Mouse (Mus musculus) limb, embryonic 13.5 days (tissue): ENCODE results near the gene Rgl1. TPM values are rescaled to one million over a fixed set of nuclear protein-coding genes. Genes with fewer than 3 reads are reported as not detected.

Experiments used
- ATAC-seq: fragments of 200-750 bp; cut with Nextera tagmentation; 2 replicates; pipeline ENCODE4 v1.8.0; 2017; ENCODE audit warnings: low read depth, moderate number of reproducible peaks, moderate TSS enrichment; ENCODE audit not compliant: low FRiP score
- H3K27ac ChIP-seq: fragments of 300-500 bp; sonication (generic); 2 replicates; pipeline ENCODE4 v1.5.1; 2015; ENCODE audit warnings: inconsistent platforms, mild to moderate bottlenecking, moderate library complexity
- H3K27me3 ChIP-seq: fragments of 300-500 bp; sonication (generic); 2 replicates; pipeline ENCODE4 v1.6.1; 2015; ENCODE audit warnings: mild to moderate bottlenecking, inconsistent platforms
- H3K36me3 ChIP-seq: fragments of 300-500 bp; sonication (generic); 2 replicates; pipeline ENCODE4 v1.6.1; 2015; ENCODE audit warnings: inconsistent platforms, mild to moderate bottlenecking, moderate library complexity
- H3K4me1 ChIP-seq: fragments of 300-500 bp; sonication (generic); 2 replicates; pipeline ENCODE4 v1.6.1; 2015; ENCODE audit warnings: inconsistent platforms
- H3K4me2 ChIP-seq: fragments of 300-500 bp; sonication (generic); replicated peaks from 2 replicates; pipeline ENCODE4 v1.6.1; 2015; ENCODE audit warnings: inconsistent platforms, mild to moderate bottlenecking, moderate library complexity
- H3K4me3 ChIP-seq: fragments of 300-500 bp; sonication (generic); 2 replicates; pipeline ENCODE4 v1.5.1; 2015; ENCODE audit warnings: moderate library complexity, mild to moderate bottlenecking, inconsistent platforms
- H3K9ac ChIP-seq: fragments of 300-500 bp; sonication (generic); 2 replicates; pipeline ENCODE4 v1.6.1; 2015; ENCODE audit warnings: mild to moderate bottlenecking, inconsistent platforms
- H3K9me3 ChIP-seq: fragments of 300-500 bp; sonication (generic); 2 replicates; pipeline ENCODE4 v1.6.1; 2016; ENCODE audit warnings: inconsistent platforms
- WGBS: fragments of 180-500 bp; shearing (Covaris S2); methylation state at CpG from one replicate; pipeline ENCODE4 v1.1.7; 2015; 5-methylcytosine and 5-hydroxymethylcytosine counted together
- polyA plus RNA-seq: library from polyadenylated mRNA; unstranded; fragments of >200 nt; fragmentation: Nextera tagmentation; extraction: Ambion mirVana; gene quantifications from 2 replicates; pipeline ENCODE4 v1.2.1, GENCODE M21; 2015

Gene Rgl1
- polyA plus RNA-seq, 1 experiment from 2014 or later = 41.7 TPM

- H3K4me2 ChIP-seq = no peak overlapping the region
- H3K27ac ChIP-seq = no peak overlapping the region
- no peak for ATAC-seq
- H3K36me3 ChIP-seq = peaks cover 8% of the 10 kb centered on the region
- no peaks in the 10 kb centered on the region for H3K4me1 ChIP-seq
- H3K4me3 ChIP-seq = no peak overlapping the region
- H3K27me3 ChIP-seq = no peaks in the 10 kb centered on the region
- no peak overlapping the region for H3K9ac ChIP-seq
- WGBS = 94% methylated on average over 1 of the region's 1 CpGs
- H3K9me3 ChIP-seq = no peaks in the 10 kb centered on the region
Measured at GRCm38 (mm10) chr1:152490842-152491241, 275.3 kb downstream of the Rgl1 start.

GRCm38 (mm10) chr1:152476126-152476525 lies 290.0 kb downstream of the Rgl1 start:
- Histone ChIP-seq H3K36me3 (no peaks in the 10 kb centered on the region), H3K4me1 (no peaks in the 10 kb centered on the region), H3K4me3 (no peak overlapping the region), H3K4me2 (no peak overlapping the region), H3K27ac (no peak overlapping the region), H3K9ac (no peak overlapping the region), H3K9me3 (no peaks in the 10 kb centered on the region), H3K27me3 (no peaks in the 10 kb centered on the region)
- ATAC-seq = no peak
- 51% methylated on average over 4 of the region's 4 CpGs for WGBS

- Histone ChIP-seq H3K4me2 (no peak overlapping the region), H3K27me3 (no peaks in the 10 kb centered on the region), H3K9ac (no peak overlapping the region), H3K36me3 (no peaks in the 10 kb centered on the region), H3K4me3 (no peak overlapping the region), H3K4me1 (peaks cover 3% of the 10 kb centered on the region; the same call in 1 of the 2 replicates), H3K27ac (no peak overlapping the region), H3K9me3 (no peaks in the 10 kb centered on the region)
- ATAC-seq = no peak
- WGBS = 82% methylated on average over 9 of the region's 9 CpGs
Measured at GRCm38 (mm10) chr1:152468443-152468842, 297.7 kb downstream of the Rgl1 start.

Other genes with a start within 250 kb of the Rgl1 start
- not detected in 2 replicates for gene Apobec4, start 15.8 kb downstream of the Rgl1 start, polyA plus RNA-seq
- gene Arpc5, start 191 bp upstream of the Rgl1 start, polyA plus RNA-seq = 210 and 213 TPM in 2 replicates
- 3.5 and 3.8 TPM in 2 replicates for gene Ncf2, start 33.8 kb upstream of the Rgl1 start, polyA plus RNA-seq
- 28.0 and 29.3 TPM in 2 replicates for gene Smg7, start 136.3 kb upstream of the Rgl1 start, polyA plus RNA-seq
- 0.91 and 1.5 TPM in 2 replicates for gene Nmnat2, start 188.6 kb upstream of the Rgl1 start, polyA plus RNA-seq